Mouse (Mus musculus) heart, embryonic 14.5 days (tissue): ENCODE data around the gene Rspo1. TPM values are rescaled to one million over a fixed set of nuclear protein-coding genes. Genes with fewer than 3 reads are reported as not detected.

Source experiments
- ATAC-seq: fragments of 200-750 bp; cut with Nextera tagmentation; 2 replicates; pipeline ENCODE4 v1.8.0; 2017; ENCODE audit warnings: low read depth, moderate TSS enrichment; ENCODE audit not compliant: insufficient number of reproducible peaks, insufficient read depth, low FRiP score
- H3K27ac ChIP-seq, 2 experiments: fragments of 200-500 bp in 1 of 2; fragments of 300-500 bp in 1 of 2; sonication (generic) in 1 of 2; replicated peaks in 1 of 2; 2 replicates each; pipeline ENCODE4 v1.5.1; 2012 to 2014; ENCODE audit warnings: low read depth in 2 of 2, low read length in 2 of 2, control low read depth in 1 of 2, mild to moderate bottlenecking in 1 of 2, mixed read lengths in 1 of 2; ENCODE audit not compliant: control insufficient read depth in 1 of 2, insufficient read depth in 1 of 2
- H3K27me3 ChIP-seq: fragments of 300-500 bp; sonication (generic); 2 replicates; pipeline ENCODE4 v1.6.1; 2014; ENCODE audit warnings: mild to moderate bottlenecking, low read length, control low read depth; ENCODE audit not compliant: control insufficient read depth, insufficient read depth
- H3K36me3 ChIP-seq: fragments of 300-500 bp; sonication (generic); 2 replicates; pipeline ENCODE4 v1.6.1; 2014; ENCODE audit warnings: mild to moderate bottlenecking, control low read depth, low read length, mixed read lengths; ENCODE audit not compliant: control insufficient read depth, insufficient read depth
- H3K4me1 ChIP-seq, 2 experiments: fragments of 200-500 bp in 1 of 2; fragments of 300-500 bp in 1 of 2; sonication (generic) in 1 of 2; 2 replicates each; pipeline ENCODE4 v1.6.1; 2012 to 2014; ENCODE audit warnings: low read length in 2 of 2, control low read depth in 1 of 2, mixed read lengths in 1 of 2; ENCODE audit not compliant: control insufficient read depth in 2 of 2, insufficient read depth in 2 of 2
- H3K4me2 ChIP-seq: fragments of 300-500 bp; sonication (generic); 2 replicates; pipeline ENCODE4 v1.6.1; 2014; ENCODE audit warnings: mild to moderate bottlenecking, low read length
- H3K4me3 ChIP-seq, 2 experiments: fragments of 200-500 bp in 1 of 2; fragments of 300-500 bp in 1 of 2; sonication (generic) in 1 of 2; 2 replicates each; pipeline ENCODE4 v1.5.1; 2012 to 2014; ENCODE audit warnings: low read length in 2 of 2, mild to moderate bottlenecking in 2 of 2, control low read depth in 1 of 2, low read depth in 1 of 2, moderate library complexity in 1 of 2; ENCODE audit not compliant: control insufficient read depth in 1 of 2, insufficient read depth in 1 of 2
- H3K9ac ChIP-seq: fragments of 300-500 bp; sonication (generic); 2 replicates; pipeline ENCODE4 v1.6.1; 2014; ENCODE audit warnings: mild to moderate bottlenecking, low read length
- H3K9me3 ChIP-seq: fragments of 300-500 bp; sonication (generic); 2 replicates; pipeline ENCODE4 v1.6.1; 2016; ENCODE audit warnings: low read length, control low read depth; ENCODE audit not compliant: control insufficient read depth
- WGBS: fragments of 180-500 bp; shearing (Covaris S2); extraction: QIAGEN DNeasy Blood & Tissue Kit; methylation state at CpG from one replicate; pipeline ENCODE4 v1.1.7; 2014; 5-methylcytosine and 5-hydroxymethylcytosine counted together
- polyA plus RNA-seq: library from polyadenylated mRNA; unstranded; fragments of >200 nt; fragmentation: Nextera tagmentation; extraction: Ambion mirVana; gene quantifications from 2 replicates; pipeline ENCODE4 v1.2.1, GENCODE M21; 2014

Gene Rspo1
- polyA plus RNA-seq, 1 experiment from 2014 or later: 9.5 TPM

DNA sequence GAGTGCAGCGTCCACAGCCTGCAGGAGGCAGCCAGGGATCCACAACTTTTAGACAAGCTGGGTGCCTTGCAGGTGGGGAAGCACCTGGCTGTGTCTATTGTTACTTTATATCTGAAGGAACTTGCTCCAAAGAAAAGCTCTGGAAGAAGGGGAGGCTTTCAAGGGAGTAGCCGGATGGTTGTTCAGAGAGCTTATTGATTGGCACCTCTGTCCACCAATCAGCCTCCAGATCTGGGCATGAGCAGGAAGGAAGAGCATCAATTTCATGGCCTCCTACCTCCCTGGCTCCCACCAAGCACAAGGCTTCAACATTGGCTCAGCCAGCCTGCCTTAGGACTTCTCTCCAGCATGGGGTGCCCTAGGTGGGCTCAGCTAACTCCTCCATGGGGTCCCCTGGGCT lies 12.9 kb upstream of the Rspo1 start:
- ATAC-seq: no peak
- Histone ChIP-seq H3K4me2 (no peak overlapping the region), H3K27me3 (0 out of 2 replicates have a peak, but pooled peaks cover 11% of the 10 kb centered on the region), H3K4me3 (no peak overlapping the region), H3K9ac (no peak overlapping the region), H3K36me3 (no peaks in the 10 kb centered on the region), H3K9me3 (no peaks in the 10 kb centered on the region), H3K4me1 (no peaks in the 10 kb centered on the region), H3K27ac (no peak overlapping the region)
- WGBS: 72% methylated on average over 2 of the region's 2 CpGs

DNA sequence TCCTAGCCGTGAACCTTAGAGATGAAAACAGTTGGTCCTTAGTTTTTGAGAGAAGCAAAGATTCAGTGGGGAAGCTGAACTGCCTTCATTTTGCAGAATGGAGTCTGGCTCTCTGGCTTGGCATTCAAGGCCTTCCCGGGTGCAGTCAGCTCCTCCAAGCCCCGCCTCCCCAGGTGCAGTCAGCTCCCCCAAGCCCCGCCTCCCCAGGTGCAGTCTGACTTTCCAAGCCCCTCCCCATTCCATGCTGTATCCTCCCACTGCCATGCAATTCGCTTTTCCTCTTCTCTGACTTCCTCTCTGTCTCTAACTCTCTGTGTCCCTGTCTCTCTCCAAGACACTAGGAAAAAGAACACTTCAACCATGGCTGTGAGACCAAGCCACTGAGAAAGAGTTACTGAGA lies 8.0 kb upstream of the Rspo1 start:
- Histone ChIP-seq H3K36me3 (no peaks in the 10 kb centered on the region), H3K4me3 (no peak overlapping the region), H3K9ac (no peak overlapping the region), H3K27ac (no peak overlapping the region), H3K9me3 (no peaks in the 10 kb centered on the region), H3K27me3 (peaks cover 35% of the 10 kb centered on the region), H3K4me2 (no peak overlapping the region), H3K4me1 (no peaks in the 10 kb centered on the region)
- no peak for ATAC-seq
- 30% methylated on average over 5 of the region's 5 CpGs for WGBS

DNA sequence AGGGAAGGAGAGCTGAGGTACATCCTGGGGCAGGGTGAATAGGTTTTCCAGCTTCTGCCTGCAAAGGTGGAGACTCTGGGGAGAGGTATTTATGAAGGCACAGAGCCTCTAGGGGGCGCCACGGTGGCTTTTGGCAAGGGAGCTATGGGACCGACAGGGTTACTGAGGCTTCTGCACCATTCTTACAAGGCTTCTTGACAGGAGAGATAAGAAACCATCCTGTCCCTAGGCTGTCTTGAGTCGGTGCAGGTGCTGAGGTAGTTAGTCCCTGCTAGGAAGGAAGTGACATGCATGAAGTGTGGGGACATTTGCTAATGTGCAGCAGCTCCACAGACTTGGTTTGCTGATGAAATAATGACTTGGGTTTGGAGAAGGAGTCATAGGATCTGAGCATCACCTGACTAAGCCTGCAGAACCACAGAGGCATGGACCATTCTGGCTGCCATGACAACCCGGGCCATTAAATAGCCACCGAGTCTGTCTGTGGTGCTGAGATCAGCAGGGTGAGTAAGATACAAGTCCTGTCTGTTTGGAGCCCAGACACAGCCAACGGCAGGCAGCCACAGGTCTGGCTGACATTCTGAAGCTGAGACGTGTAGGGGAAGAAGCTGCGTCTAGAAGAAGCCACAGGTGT lies 2.2 kb upstream of the Rspo1 start:
- H3K4me1 ChIP-seq: peaks cover 0 to 11% of the 10 kb centered on the region in 2 experiments; a peak in 3 of 4 replicates
- H3K36me3 ChIP-seq: no peaks in the 10 kb centered on the region
- ATAC-seq: no peak
- 17% methylated on average over 9 of the region's 9 CpGs for WGBS
- no peak overlapping the region for H3K4me3 ChIP-seq
- H3K9me3 ChIP-seq: no peaks in the 10 kb centered on the region
- H3K9ac ChIP-seq: no peak overlapping the region
- H3K27ac ChIP-seq: no peak overlapping the region
- H3K4me2 ChIP-seq: no peak overlapping the region
- H3K27me3 ChIP-seq: peaks cover 87% of the 10 kb centered on the region

DNA sequence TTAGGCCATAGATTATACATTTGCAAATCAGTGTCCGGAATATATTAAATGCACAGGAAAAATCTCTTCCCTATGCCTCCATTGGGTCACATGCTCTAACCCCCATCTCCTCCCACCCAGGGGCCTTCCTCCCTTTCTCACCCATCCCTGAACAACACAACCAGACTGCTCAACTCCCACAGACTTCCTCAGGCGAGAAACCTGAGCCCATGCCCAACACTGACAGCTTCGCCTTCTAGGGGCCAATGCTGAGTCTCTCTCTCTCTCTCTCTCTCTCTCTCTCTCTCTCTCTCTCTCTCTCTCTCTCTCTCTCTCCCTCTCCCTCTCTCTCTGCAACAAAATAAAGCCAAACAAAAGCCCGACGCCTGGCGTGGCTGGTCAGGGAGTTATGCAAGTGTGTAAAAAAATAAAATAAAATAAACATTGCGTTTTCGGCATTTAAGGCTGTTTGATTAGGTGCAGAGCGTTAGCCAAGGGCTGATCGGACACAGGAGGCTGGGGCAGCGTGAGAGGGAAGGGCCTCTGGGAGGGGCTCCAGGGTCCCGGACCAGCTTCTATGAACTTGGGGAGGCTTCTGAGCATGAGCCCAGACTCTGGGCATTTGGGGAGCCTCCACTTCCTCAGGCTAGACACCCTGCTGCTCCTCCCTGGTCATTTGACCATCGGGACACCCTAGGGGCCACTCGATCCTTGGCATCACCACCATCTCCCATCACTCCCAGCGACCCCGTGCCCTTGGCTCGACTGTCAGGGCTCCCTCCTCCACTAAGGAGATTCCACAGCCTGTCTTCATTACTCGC lies 1.2 kb upstream of the Rspo1 start:
- ATAC-seq: no peak
- peak overlapping the region; percentile 10; the same call in 1 of the 2 replicates for H3K4me2 ChIP-seq
- peaks cover 2 to 11% of the 10 kb centered on the region in 2 experiments; a peak in 3 of 4 replicates for H3K4me1 ChIP-seq
- peaks cover 92% of the 10 kb centered on the region for H3K27me3 ChIP-seq
- H3K4me3 ChIP-seq: no peak overlapping the region
- H3K27ac ChIP-seq: no peak overlapping the region
- H3K9me3 ChIP-seq: no peaks in the 10 kb centered on the region
- no peaks in the 10 kb centered on the region for H3K36me3 ChIP-seq
- H3K9ac ChIP-seq: no peak overlapping the region
- 10% methylated on average over 18 of the region's 18 CpGs for WGBS

GRCm38 (mm10) chr4:124986739-124987710 lies 795 bp downstream of the Rspo1 start:
- WGBS: 5% methylated on average over 41 of the region's 51 CpGs
- Histone ChIP-seq H3K4me2 (peak overlapping the region; percentile 62), H3K27me3 (peaks cover 93% of the 10 kb centered on the region), H3K4me1 (peaks cover 4 to 11% of the 10 kb centered on the region in 2 experiments; a peak in 3 of 4 replicates), H3K9ac (peak overlapping the region; percentile 41), H3K4me3 (peak overlapping the region; percentile 34 to 42), H3K9me3 (no peaks in the 10 kb centered on the region), H3K36me3 (no peaks in the 10 kb centered on the region), H3K27ac (no peak overlapping the region)
- ATAC-seq: no peak

GRCm38 (mm10) chr4:124987711-124988097 lies 1.5 kb downstream of the Rspo1 start:
- Histone ChIP-seq H3K27me3 (peaks cover 89% of the 10 kb centered on the region), H3K36me3 (no peaks in the 10 kb centered on the region), H3K4me1 (peaks cover 4 to 11% of the 10 kb centered on the region in 2 experiments; a peak in 3 of 4 replicates), H3K4me2 (no peak overlapping the region; the same call in 1 of the 2 replicates), H3K9ac (no peak overlapping the region), H3K4me3 (no peak overlapping the region), H3K9me3 (no peaks in the 10 kb centered on the region), H3K27ac (no peak overlapping the region)
- ATAC-seq: no peak
- 7% methylated on average over 10 of the region's 10 CpGs for WGBS

GRCm38 (mm10) chr4:124988382-124988781 lies 2.2 kb downstream of the Rspo1 start:
- WGBS: 14% methylated on average over 9 of the region's 9 CpGs
- no peak for ATAC-seq
- H3K4me1 ChIP-seq: peaks cover 4 to 11% of the 10 kb centered on the region in 2 experiments; a peak in 3 of 4 replicates

More at GRCm38 (mm10) chr4:124988382-124988781, 2.2 kb downstream of the Rspo1 start:
- no peaks in the 10 kb centered on the region for H3K9me3 ChIP-seq
- H3K27ac ChIP-seq: no peak overlapping the region
- H3K4me2 ChIP-seq: no peak overlapping the region; the same call in 1 of the 2 replicates
- H3K27me3 ChIP-seq: peaks cover 87% of the 10 kb centered on the region
- H3K9ac ChIP-seq: no peak overlapping the region
- no peak overlapping the region for H3K4me3 ChIP-seq
- H3K36me3 ChIP-seq: no peaks in the 10 kb centered on the region
